Mouse (Mus musculus) embryonic facial prominence, embryonic 12.5 days (tissue): Measurements from ENCODE around the gene Adamts20. TPM values are rescaled to one million over a fixed set of nuclear protein-coding genes. Genes with fewer than 3 reads are reported as not detected.

Experiments used
- ATAC-seq: fragments of 200-750 bp; cut with Nextera tagmentation; 2 replicates; pipeline ENCODE4 v1.8.0; 2017; ENCODE audit not compliant: insufficient number of reproducible peaks, insufficient read depth, low FRiP score, low TSS enrichment
- H3K27ac ChIP-seq: fragments of 300-500 bp; sonication (generic); 2 replicates; pipeline ENCODE4 v1.5.1; 2016; ENCODE audit warnings: mild to moderate bottlenecking
- H3K27me3 ChIP-seq: fragments of 300-500 bp; sonication (generic); 2 replicates; pipeline ENCODE4 v1.6.1; 2016; ENCODE audit warnings: mild to moderate bottlenecking, moderate library complexity
- H3K36me3 ChIP-seq: fragments of 300-500 bp; sonication (generic); 2 replicates; pipeline ENCODE4 v1.6.1; 2016; ENCODE audit warnings: mild to moderate bottlenecking
- H3K4me1 ChIP-seq: fragments of 300-500 bp; sonication (generic); 2 replicates; pipeline ENCODE4 v1.6.1; 2016
- H3K4me2 ChIP-seq: fragments of 300-500 bp; sonication (generic); replicated peaks from 2 replicates; pipeline ENCODE4 v1.6.1; 2016; ENCODE audit warnings: mild to moderate bottlenecking, moderate library complexity
- H3K4me3 ChIP-seq: fragments of 300-500 bp; sonication (generic); 2 replicates; pipeline ENCODE4 v1.5.1; 2016; ENCODE audit warnings: mild to moderate bottlenecking
- H3K9ac ChIP-seq: fragments of 300-500 bp; sonication (generic); 2 replicates; pipeline ENCODE4 v1.6.1; 2016; ENCODE audit warnings: mild to moderate bottlenecking, moderate library complexity
- H3K9me3 ChIP-seq: fragments of 300-500 bp; sonication (generic); 2 replicates; pipeline ENCODE4 v1.6.1; 2016; ENCODE audit warnings: mild to moderate bottlenecking, moderate library complexity
- WGBS: fragments of 180-500 bp; shearing (Covaris S2); methylation state at CpG from one replicate; pipeline ENCODE4 v1.1.7; 2016; 5-methylcytosine and 5-hydroxymethylcytosine counted together
- polyA plus RNA-seq: library from polyadenylated mRNA; unstranded; fragments of >200 nt; fragmentation: Nextera tagmentation; extraction: Ambion mirVana; gene quantifications from 2 replicates; pipeline ENCODE4 v1.2.1, GENCODE M21; 2016

The Adamts20 gene
- polyA plus RNA-seq, 1 experiment from 2014 or later: 11.7 TPM

DNA sequence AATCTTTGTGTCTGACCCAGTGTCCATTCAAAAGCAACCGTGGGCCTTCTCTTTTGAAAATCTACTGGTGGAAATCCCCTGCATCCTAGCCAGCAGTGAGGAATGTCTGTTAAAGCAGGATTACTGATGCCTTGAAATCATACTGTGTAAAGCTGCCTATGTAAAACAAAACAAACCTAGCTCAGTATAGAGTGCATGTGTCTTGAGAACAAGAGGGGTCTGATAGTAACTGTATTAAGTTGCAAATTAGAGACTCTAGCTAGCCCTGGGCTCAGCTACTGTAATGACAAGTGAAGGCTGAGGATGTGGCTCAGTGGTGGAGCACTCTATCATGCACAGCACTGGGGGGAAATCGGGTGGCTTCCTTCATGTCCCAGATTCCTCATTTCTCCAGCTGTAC lies 22.2 kb downstream of the Adamts20 start:
- no peaks in the 10 kb centered on the region for H3K27me3 ChIP-seq
- peaks cover 27% of the 10 kb centered on the region for H3K4me1 ChIP-seq
- H3K4me3 ChIP-seq: no peak overlapping the region
- no peak overlapping the region for H3K4me2 ChIP-seq
- H3K27ac ChIP-seq: peak overlapping the region; percentile 67; the same call in 1 of the 2 replicates
- no peaks in the 10 kb centered on the region for H3K36me3 ChIP-seq
- ATAC-seq: no peak
- WGBS: 50% methylated on average over 2 of the region's 2 CpGs
- no peaks in the 10 kb centered on the region for H3K9me3 ChIP-seq
- H3K9ac ChIP-seq: no peak overlapping the region

DNA sequence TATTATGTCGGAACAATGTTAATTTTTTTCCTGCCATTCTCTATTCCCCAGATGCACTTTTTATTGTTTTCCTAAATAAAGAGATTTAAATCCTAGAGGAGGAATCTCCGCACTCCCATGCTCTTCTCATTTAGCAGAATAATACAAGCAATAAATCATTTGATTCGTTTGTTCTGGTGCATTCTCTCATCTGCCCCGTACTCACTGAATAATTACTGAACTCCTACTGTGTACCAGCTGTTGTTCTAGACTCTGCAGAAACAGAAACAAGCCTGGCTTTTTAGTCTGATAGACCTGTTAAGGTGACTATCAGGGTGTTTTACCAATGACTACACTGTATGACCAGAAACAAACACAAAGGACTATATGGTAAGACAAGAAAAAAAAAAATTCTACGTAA lies 29.7 kb downstream of the Adamts20 start:
- no peak overlapping the region for H3K4me2 ChIP-seq
- H3K4me1 ChIP-seq: 0 out of 2 replicates have a peak, but pooled peaks cover 2% of the 10 kb centered on the region
- 88% methylated on average over 5 of the region's 5 CpGs for whole genome bisulfite sequencing
- no peak overlapping the region for H3K4me3 ChIP-seq
- H3K27ac ChIP-seq: no peak overlapping the region
- no peak for ATAC-seq
- no peaks in the 10 kb centered on the region for H3K27me3 ChIP-seq
- H3K36me3 ChIP-seq: no peaks in the 10 kb centered on the region
- H3K9me3 ChIP-seq: no peaks in the 10 kb centered on the region
- H3K9ac ChIP-seq: no peak overlapping the region

DNA sequence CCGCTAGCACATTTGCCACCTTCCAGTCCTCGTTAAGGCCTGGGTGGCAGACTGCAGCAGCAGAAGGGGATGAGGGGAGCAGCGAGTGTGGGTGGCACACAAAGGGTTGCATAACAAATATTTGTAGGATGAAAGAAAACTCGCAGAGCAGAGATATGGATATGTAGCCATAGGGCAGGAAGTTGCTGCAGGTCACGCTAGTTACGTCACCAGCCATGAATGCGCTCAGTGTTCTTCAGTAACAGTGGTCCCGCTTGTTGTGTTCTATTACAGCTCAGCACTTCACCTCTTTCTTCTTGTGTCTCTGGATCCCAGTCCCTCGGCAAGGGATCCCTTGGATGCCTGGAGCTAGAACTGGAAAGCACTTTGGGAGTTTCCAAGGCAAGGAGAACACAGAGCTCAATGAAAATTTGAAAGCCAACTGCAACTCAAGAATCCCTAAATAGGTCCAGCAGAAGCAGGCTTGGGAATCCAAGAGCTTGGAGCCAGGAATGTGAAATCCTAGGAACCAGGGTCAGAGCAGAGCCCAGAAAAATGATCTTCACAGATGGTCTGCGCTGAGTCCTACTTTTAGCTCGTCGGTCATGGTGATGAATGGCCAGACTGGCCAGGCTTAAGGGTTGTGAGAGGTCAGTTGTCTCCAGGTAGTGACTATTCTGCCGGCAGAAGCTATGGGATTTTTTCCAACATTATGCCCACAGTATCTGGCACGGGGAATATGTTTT lies 34.4 kb downstream of the Adamts20 start:
- Histone ChIP-seq H3K36me3 (no peaks in the 10 kb centered on the region), H3K4me2 (no peak overlapping the region), H3K9ac (no peak overlapping the region), H3K27ac (no peak overlapping the region), H3K9me3 (no peaks in the 10 kb centered on the region), H3K4me3 (no peak overlapping the region), H3K4me1 (0 out of 2 replicates have a peak, but pooled peaks cover 7% of the 10 kb centered on the region), H3K27me3 (no peaks in the 10 kb centered on the region)
- no peak for ATAC-seq
- WGBS: 66% methylated on average over 14 of the region's 14 CpGs

DNA sequence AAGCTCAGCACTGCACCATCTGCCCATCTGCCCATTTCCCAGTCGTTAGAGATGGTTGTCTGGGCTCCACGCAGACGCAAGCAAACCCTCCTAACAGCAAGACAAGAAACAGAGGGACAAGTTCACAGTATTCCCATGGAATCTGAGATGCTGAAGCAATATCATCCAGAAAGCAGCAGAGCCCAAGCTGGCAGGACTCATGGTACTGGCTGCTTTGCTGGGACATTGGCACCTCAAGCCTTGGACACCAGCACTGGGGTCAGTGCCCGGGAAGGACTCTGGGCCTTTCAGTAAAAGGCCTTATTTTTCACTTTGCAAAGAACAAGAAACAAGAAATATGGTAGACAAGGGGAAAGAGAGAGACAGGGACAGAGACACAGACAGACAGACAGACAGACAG lies 36.5 kb downstream of the Adamts20 start:
- ATAC-seq: no peak
- 86% methylated on average over 4 of the region's 4 CpGs for WGBS
- no peaks in the 10 kb centered on the region for H3K36me3 ChIP-seq
- H3K4me3 ChIP-seq: no peak overlapping the region
- no peaks in the 10 kb centered on the region for H3K27me3 ChIP-seq
- H3K27ac ChIP-seq: no peak overlapping the region
- no peak overlapping the region for H3K9ac ChIP-seq
- no peak overlapping the region for H3K4me2 ChIP-seq
- 0 out of 2 replicates have a peak, but pooled peaks cover 7% of the 10 kb centered on the region for H3K4me1 ChIP-seq
- no peaks in the 10 kb centered on the region for H3K9me3 ChIP-seq

DNA sequence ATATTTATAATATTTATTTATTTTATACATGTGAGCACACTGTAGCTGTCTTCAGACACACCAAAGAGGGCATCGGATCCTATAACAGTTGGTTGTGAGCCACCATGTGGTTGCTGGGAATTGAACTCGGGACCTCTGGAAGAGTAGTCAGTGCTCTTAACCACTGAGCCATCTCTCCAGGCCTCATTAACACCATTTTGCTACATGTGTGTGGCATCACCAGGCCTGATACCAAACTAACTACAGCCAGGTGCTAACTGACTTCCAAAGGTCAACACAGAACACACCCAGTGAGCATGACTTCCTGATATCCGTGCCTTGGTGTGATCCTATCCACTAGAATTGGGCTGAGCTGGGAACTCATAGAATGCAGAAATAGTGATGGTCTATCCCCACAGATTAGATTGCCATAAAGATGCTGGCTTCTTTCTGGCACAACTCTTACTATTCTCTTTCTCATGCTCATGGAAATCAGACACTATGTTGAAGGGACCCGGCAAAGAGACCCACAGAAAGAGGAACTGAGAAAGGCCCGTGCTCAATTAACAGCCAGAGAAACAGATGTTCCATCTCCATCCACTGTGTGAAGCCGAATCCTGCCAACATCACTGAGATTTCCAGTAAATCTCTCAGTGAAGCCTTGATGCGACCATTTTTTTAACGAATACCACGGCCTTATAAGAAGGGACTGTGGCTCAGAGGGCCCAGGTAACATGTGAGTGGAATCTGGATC lies 37.6 kb downstream of the Adamts20 start:
- ATAC-seq: no peak
- no peak overlapping the region for H3K9ac ChIP-seq
- no peak overlapping the region for H3K4me3 ChIP-seq
- no peaks in the 10 kb centered on the region for H3K27me3 ChIP-seq
- WGBS: 85% methylated on average over 9 of the region's 9 CpGs
- H3K27ac ChIP-seq: no peak overlapping the region
- 0 out of 2 replicates have a peak, but pooled peaks cover 7% of the 10 kb centered on the region for H3K4me1 ChIP-seq
- H3K36me3 ChIP-seq: no peaks in the 10 kb centered on the region
- no peak overlapping the region for H3K4me2 ChIP-seq
- no peaks in the 10 kb centered on the region for H3K9me3 ChIP-seq

DNA sequence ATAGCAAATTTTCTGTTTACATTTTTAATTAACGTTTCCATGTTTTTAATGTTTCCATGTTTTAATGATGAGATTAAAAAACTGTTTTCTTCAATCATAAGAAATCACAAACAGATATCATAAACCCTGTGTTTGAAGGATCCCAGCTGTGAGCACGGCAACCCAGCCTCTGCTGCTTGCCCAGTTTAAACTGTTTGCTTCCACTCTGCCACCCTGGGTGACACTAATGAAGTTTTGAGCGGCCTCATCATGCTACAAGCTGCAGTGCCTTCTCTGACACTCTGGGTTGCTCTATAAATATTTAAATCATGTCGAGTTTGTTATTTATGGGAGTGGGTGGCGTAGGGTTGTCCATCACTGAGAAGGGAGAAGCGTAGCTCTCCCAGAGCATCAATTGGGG lies 44.7 kb downstream of the Adamts20 start:
- Histone ChIP-seq H3K9me3 (no peaks in the 10 kb centered on the region), H3K4me1 (peaks cover 8% of the 10 kb centered on the region; the same call in 1 of the 2 replicates), H3K27me3 (no peaks in the 10 kb centered on the region), H3K9ac (no peak overlapping the region), H3K36me3 (no peaks in the 10 kb centered on the region), H3K4me2 (no peak overlapping the region), H3K27ac (no peak overlapping the region), H3K4me3 (no peak overlapping the region)
- 76% methylated on average over 6 of the region's 6 CpGs for WGBS
- ATAC-seq: no peak

DNA sequence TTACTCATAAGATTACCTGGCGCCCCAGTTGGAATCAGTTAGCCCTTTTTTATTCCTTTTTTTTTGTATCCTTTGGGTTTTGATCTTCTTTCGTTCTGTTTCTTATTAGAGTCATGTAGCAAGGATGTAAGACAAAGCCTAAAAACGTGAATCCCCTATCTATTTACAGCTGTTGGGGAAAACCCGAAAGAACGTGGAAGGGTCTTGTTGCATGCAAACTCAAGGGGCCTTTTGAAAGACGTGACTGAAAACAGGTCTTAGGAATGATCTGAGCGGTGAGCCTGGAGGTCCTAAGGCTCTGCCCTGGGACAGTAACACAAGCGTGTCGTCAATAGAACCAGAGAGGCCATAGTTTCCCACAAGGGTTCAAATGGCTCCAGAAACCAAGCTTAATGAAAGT lies 46.1 kb downstream of the Adamts20 start:
- Histone ChIP-seq H3K4me2 (no peak overlapping the region), H3K4me1 (peaks cover 8% of the 10 kb centered on the region; the same call in 1 of the 2 replicates), H3K9ac (no peak overlapping the region), H3K9me3 (no peaks in the 10 kb centered on the region), H3K36me3 (no peaks in the 10 kb centered on the region), H3K27ac (no peak overlapping the region), H3K4me3 (no peak overlapping the region), H3K27me3 (no peaks in the 10 kb centered on the region)
- WGBS: 76% methylated on average over 9 of the region's 9 CpGs
- ATAC-seq: no peak

DNA sequence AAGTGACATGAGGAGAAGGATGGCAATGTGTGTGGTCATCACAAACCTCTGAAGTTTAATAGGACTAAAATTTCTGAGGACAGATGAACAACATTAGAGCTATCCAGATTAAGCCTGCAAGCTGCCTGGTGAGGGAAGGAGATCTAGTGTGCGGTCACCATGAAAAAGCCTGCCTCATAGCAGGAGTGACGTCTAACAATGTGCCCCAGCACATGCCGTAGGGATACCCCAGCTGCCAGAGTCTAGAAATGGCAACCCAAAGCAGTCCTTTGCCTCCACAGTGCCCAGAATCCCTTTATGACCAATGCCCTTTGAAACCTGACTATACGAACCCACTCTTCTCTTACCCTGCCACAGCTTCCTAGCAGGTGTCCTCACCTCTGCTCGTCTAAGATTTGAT lies 46.8 kb downstream of the Adamts20 start:
- 86% methylated on average over 5 of the region's 5 CpGs for WGBS
- no peak overlapping the region for H3K9ac ChIP-seq
- no peak overlapping the region for H3K4me2 ChIP-seq
- no peaks in the 10 kb centered on the region for H3K27me3 ChIP-seq
- peaks cover 8% of the 10 kb centered on the region; the same call in 1 of the 2 replicates for H3K4me1 ChIP-seq
- H3K36me3 ChIP-seq: no peaks in the 10 kb centered on the region
- no peak overlapping the region for H3K4me3 ChIP-seq
- no peak for ATAC-seq
- H3K27ac ChIP-seq: no peak overlapping the region
- no peaks in the 10 kb centered on the region for H3K9me3 ChIP-seq

DNA sequence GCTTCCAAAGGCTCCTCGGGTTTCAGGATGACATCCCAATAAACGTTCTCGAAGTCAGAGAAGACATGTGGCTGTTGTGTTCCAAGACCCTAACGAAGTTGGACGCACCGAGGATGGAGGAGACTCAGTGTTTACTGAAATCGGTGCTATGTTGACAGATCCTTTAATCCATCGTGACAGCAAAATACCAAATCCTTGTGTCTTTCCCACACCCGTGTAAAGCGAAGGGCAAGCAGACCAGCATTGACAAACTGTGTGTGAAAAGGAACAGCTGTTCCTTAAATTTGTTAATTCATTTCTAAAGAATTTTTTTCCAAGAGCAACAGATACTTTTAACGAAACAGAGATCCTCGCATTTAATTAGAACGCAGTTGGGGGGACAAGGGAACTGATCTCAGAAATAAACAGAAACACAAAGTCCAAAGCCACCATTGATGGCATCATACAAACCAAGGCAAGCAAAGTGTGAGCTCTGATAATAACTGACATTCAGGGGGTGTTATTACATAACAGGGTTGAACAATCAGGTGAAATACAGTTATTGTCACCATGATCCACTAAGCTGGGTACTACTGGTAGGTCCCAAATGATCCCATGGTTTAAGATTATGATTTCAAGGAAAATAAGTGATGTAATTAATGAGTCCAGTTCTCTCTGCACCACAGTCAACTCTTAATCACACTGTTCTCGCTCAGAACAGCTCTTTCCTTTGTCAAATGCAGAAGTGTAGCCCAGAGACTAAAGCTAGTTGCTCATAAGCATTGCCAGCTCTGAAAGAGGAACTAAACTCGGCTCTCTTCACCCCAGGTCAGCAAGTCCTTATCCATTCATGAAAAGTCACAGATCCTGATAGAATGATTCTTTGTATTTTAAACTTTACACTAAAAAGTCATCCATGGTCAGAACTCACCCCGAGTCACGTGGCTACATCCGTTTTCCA lies 47.7 kb downstream of the Adamts20 start:
- ATAC-seq: no peak
- WGBS: 80% methylated on average over 18 of the region's 18 CpGs
- Histone ChIP-seq H3K9ac (no peak overlapping the region), H3K27ac (no peak overlapping the region), H3K4me2 (no peak overlapping the region), H3K27me3 (no peaks in the 10 kb centered on the region), H3K9me3 (no peaks in the 10 kb centered on the region), H3K4me3 (no peak overlapping the region), H3K36me3 (no peaks in the 10 kb centered on the region), H3K4me1 (peaks cover 8% of the 10 kb centered on the region; the same call in 1 of the 2 replicates)

DNA sequence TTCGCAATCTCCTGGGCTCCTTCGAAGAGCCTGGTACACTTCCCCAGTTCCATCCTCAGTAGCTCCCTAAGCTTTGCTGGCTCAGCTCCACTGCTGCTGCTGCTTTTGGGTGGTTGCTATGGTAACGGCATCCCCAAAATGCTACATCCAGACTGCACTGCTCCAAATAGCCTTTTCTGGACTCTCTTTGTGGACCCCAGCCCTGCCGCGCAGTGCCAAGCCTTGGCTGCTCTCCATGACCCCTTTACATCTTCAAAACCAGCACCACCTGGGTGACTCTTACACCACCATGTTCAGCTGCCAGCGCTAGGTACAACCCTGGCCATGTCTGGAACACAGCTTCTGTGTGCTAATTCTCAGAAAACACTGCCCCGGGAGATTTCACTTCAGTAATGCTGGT lies 55.4 kb downstream of the Adamts20 start:
- 80% methylated on average over 7 of the region's 7 CpGs for WGBS
- Histone ChIP-seq H3K9me3 (no peaks in the 10 kb centered on the region), H3K36me3 (no peaks in the 10 kb centered on the region), H3K4me2 (no peak overlapping the region), H3K9ac (no peak overlapping the region), H3K4me1 (peaks cover 3% of the 10 kb centered on the region; the same call in 1 of the 2 replicates), H3K27me3 (0 out of 2 replicates have a peak, but pooled peaks cover 6% of the 10 kb centered on the region), H3K4me3 (no peak overlapping the region), H3K27ac (no peak overlapping the region)
- ATAC-seq: no peak

DNA sequence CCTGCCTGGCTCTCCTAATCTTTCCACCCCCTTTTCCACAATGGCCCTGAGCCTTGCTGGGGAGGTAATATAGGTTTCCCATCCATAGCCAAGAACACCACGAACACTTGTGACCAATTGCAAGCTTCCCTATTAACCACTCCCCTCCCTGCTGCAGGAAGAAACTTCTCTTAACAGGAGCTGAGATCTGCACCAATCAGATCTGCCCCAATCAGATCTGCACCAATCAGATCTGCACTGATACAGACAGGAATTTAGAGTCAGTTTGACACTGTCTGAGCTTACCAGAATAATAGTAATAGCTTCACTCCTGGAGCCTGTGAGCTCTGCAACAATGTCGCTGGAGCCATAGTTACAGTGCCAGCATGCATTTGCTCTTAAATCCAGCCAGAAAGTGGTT lies 58.9 kb downstream of the Adamts20 start:
- Histone ChIP-seq H3K4me1 (peaks cover 8% of the 10 kb centered on the region), H3K27me3 (0 out of 2 replicates have a peak, but pooled peaks cover 12% of the 10 kb centered on the region), H3K27ac (no peak overlapping the region), H3K36me3 (no peaks in the 10 kb centered on the region), H3K4me2 (no peak overlapping the region), H3K9me3 (no peaks in the 10 kb centered on the region), H3K9ac (no peak overlapping the region), H3K4me3 (no peak overlapping the region)
- no peak for ATAC-seq
- WGBS: 21% methylated on average over 2 of the region's 2 CpGs
